ENCODE assay signal across 11 mouse cellular contexts in the genomic region with DNA sequence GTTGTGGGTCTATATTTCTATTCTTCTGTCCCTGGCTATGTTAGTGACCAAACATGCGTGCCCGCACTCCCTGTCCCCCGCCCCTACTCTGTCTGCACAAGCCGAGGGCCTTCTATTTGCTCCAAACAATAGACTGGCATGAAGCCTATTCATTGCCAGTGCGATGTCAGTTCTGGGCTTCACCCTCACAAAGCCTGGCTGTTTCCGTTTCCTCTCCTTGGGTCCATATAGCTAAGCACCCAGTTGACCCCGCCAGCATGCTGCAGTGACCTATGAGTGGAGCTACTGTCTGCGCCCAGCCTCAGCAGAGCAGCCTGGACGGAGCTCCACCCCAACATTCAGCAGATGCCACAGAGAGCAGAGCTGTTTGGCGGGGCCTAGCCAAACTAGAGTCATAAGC. TPM values are rescaled to one million over a fixed set of nuclear protein-coding genes. Genes with fewer than 3 reads are reported as not detected.
DNase-seq lines count a peak whose midpoint lies in the region; ATAC-seq and TF ChIP-seq lines count a peak whose summit lies in the region.
"Had no signal": no experiment of that assay in that cellular context is flagged by ENCODE, and none has a peak within 500 bp of the region (broad histone marks: within the 10 kb centered on the region; RNA-seq: fewer than 3 reads in every experiment).

No protein-coding gene starts in this region.

- no peak for TF ChIP-seq POLR2A in small intestine, adult 2 months (IDR thresholded peaks at IDR 0.05; ENCODE audit: low read depth, low read length)

- H3K27ac ChIP-seq in heart, embryonic 14.5 days (replicated peaks in 1 of 2; ENCODE audit: control insufficient read depth in 1 of 2, insufficient read depth in 1 of 2, low read depth in 2 of 2, low read length in 2 of 2), result peak overlapping the region; percentile 33 to 57; a peak in 3 of 4 replicates
- H3K27ac ChIP-seq in small intestine, adult 2 months (ENCODE audit: insufficient read depth, low read depth, low read length), result peak overlapping the region; percentile 28; the same call in 1 of the 2 replicates

- ATAC-seq in heart, embryonic 14.5 days (ENCODE audit: insufficient number of reproducible peaks, insufficient read depth, low FRiP score, low read depth), result no peak

- peaks cover 13 to 25% of the 10 kb centered on the region in 2 experiments for H3K4me1 ChIP-seq in heart, embryonic 14.5 days (ENCODE audit: control insufficient read depth in 2 of 2, insufficient read depth in 2 of 2, low read length in 2 of 2)
- peaks cover 32% of the 10 kb centered on the region for H3K4me1 ChIP-seq in small intestine, adult 2 months (ENCODE audit: control insufficient read depth, insufficient read depth, insufficient read length, low read length)

- intact Hi-C loops in heart, postnatal 25 days (cut with DNase I), result no loop called here
- intact Hi-C loops in left cerebral cortex, postnatal 25 days (cut with DNase I), result no loop called here

- no peak for TF ChIP-seq CTCF in small intestine, adult 2 months (IDR thresholded peaks at IDR 0.05; ENCODE audit: extremely low read depth, insufficient read length, insufficient replicate concordance, low read depth, low read length)

- DNase-seq in heart, adult 18-20 months, result peak; percentile 47 to 49
- no peak for DNase-seq in heart, postnatal 25 days (ENCODE audit: low spot score)
- peak; percentile 59 to 78 for DNase-seq in lung, adult 18-20 months
- DNase-seq in left cerebral cortex, adult 9 months (ENCODE audit: low spot score in 2 of 2), result no peak
- no peak for DNase-seq in frontal cortex, postnatal 14 days (ENCODE audit: low spot score in 2 of 2)
- no peak for DNase-seq in left cerebral cortex, postnatal 25 days (ENCODE audit: low spot score in 2 of 2)

- no peaks in the 10 kb centered on the region for H3K27me3 ChIP-seq in heart, embryonic 14.5 days (ENCODE audit: control insufficient read depth, insufficient read depth, low read length)
- no peaks in the 10 kb centered on the region for H3K27me3 ChIP-seq in small intestine, adult 2 months (ENCODE audit: control insufficient read depth, insufficient read depth, low read length)

- no peak overlapping the region for H3K4me3 ChIP-seq in heart, embryonic 14.5 days (ENCODE audit: control insufficient read depth in 1 of 2, insufficient read depth in 1 of 2, low read depth in 1 of 2, low read length in 2 of 2)
- no peak overlapping the region for H3K4me3 ChIP-seq in small intestine, adult 2 months (ENCODE audit: low read depth, low read length)

- H3K9me3 ChIP-seq in heart, embryonic 14.5 days (ENCODE audit: control insufficient read depth, low read length), result no peaks in the 10 kb centered on the region

- peak overlapping the region; percentile 46 for H3K4me2 ChIP-seq in heart, embryonic 14.5 days (ENCODE audit: low read length)

- peak overlapping the region; percentile 2; the same call in 1 of the 2 replicates for H3K9ac ChIP-seq in heart, embryonic 14.5 days (ENCODE audit: low read length)

- H3K36me3 ChIP-seq in heart, embryonic 14.5 days (ENCODE audit: control insufficient read depth, insufficient read depth, low read length), result peaks cover 23% of the 10 kb centered on the region
- no peaks in the 10 kb centered on the region for H3K36me3 ChIP-seq in small intestine, adult 2 months (ENCODE audit: control insufficient read depth, insufficient read depth, low read length)

- 42% methylated on average over 10 of the region's 10 CpGs for WGBS in heart, embryonic 14.5 days
- 69% methylated on average over 10 of the region's 10 CpGs for WGBS in small intestine, adult 2 months

RNA-seq across cellular contexts. Expression of a gene that starts 36.7 kb away (rescaled TPM):
- 1 to 10 TPM in 1 of 2 experiments, not detected in 1; 4.0 TPM for total RNA-seq in heart, adult 18-20 months (2021)
- 1 to 10 TPM in 1 of 2 experiments, under 1 TPM in 1; 0.99 to 2.1 TPM for total RNA-seq in heart, postnatal 25 days (2021)
- polyA plus RNA-seq in heart, embryonic 14.5 days (2014; fragmentation: Nextera tagmentation; extraction: Ambion mirVana), result not detected in 2 replicates
- polyA plus RNA-seq in small intestine, adult 2 months (2012; rRNA removed), result 1.9 and 2.9 TPM in 2 replicates
- total RNA-seq in left cerebral cortex, postnatal 25 days (2021), result under 1 TPM; 0.76 to 0.83 TPM
- total RNA-seq: common myeloid progenitor, adult 5-6 weeks; ES-E14 had no signal
- polyA plus RNA-seq: intestine, embryonic 14.5 days had no signal

RNA-seq across cellular contexts. Expression of a gene that starts 43.9 kb away (rescaled TPM):
- total RNA-seq in heart, adult 18-20 months (2021), result 10 to 100 TPM; 11.3 to 11.6 TPM
- 10 to 100 TPM; 11.2 to 11.9 TPM for total RNA-seq in heart, postnatal 25 days (2021)
- 18.6 and 19.0 TPM in 2 replicates for polyA plus RNA-seq in heart, embryonic 14.5 days (2014; fragmentation: Nextera tagmentation; extraction: Ambion mirVana)
- polyA plus RNA-seq in small intestine, adult 2 months (2012; rRNA removed), result 0.58 and 0.66 TPM in 2 replicates
- 10 to 100 TPM; 13.1 to 13.3 TPM for total RNA-seq in left cerebral cortex, postnatal 25 days (2021)

RNA-seq across cellular contexts. Expression of a gene that starts 49.0 kb away (rescaled TPM):
- total RNA-seq in heart, adult 18-20 months (2021), result 10 to 100 TPM; 30.7 to 31.1 TPM
- 10 to 100 TPM; 35.8 to 37.9 TPM for total RNA-seq in heart, postnatal 25 days (2021)
- 24.9 and 25.9 TPM in 2 replicates for polyA plus RNA-seq in heart, embryonic 14.5 days (2014; fragmentation: Nextera tagmentation; extraction: Ambion mirVana)
- 11.7 and 23.0 TPM in 2 replicates for polyA plus RNA-seq in small intestine, adult 2 months (2012; rRNA removed)
- total RNA-seq in left cerebral cortex, postnatal 25 days (2021), result 10 to 100 TPM; 14.2 to 15.4 TPM

Comparison
In these comparisons a context has a peak if more than half of its experiments do, and no peak if none do; other contexts are left out.
1. DNase-seq: peak in heart, adult 18-20 months (2 of 2) and lung, adult 18-20 months (2 of 2); none in heart, postnatal 25 days (single experiment), left cerebral cortex, adult 9 months (0 of 2), frontal cortex, postnatal 14 days (0 of 2) and left cerebral cortex, postnatal 25 days (0 of 2).